Mouse (Mus musculus) left cerebral cortex, adult 8-10 months (tissue): ENCODE data around the gene Bglap. TPM values are rescaled to one million over a fixed set of nuclear protein-coding genes. Genes with fewer than 3 reads are reported as not detected.

ENCODE experiments used
- DNase-seq, 2 experiments: peaks; one replicate each; pipeline ENCODE4 v3.0.0; 2022; ENCODE audit warnings: low spot score in 2 of 2
- total RNA-seq, 4 experiments: library from RNA; stranded (reverse); gene quantifications; 2 replicates each; pipeline ENCODE4 v1.2.4; 2022

The Bglap gene
- total RNA-seq, 4 experiments from 2014 or later: 2.8 TPM; not detected in 3

DNA sequence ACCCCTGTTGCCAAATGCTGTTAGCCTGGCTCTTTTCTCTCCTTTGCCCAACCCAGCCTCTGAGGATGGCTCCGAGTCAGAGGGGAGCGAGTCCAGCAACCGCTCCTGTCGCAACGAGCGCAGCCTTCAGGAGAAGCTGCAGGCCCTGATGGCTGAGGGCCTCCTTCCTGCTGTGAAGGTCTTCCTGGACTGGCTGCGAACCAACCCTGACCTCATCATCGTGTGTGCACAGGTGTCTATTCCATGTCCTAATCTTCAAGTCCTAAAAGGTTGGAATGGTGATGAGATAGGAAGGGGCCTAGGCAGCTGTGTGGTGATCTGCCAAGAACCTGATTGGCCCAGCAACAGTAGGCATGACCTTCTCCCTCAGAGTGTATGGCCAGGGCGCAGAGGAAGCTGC lies 31.4 kb downstream of the Bglap start:
- DNase-seq: no peak

- DNase-seq: no peak
Measured at GRCm38 (mm10) chr3:88350732-88351131, 33.5 kb downstream of the Bglap start.

GRCm38 (mm10) chr3:88339006-88339405 lies 45.3 kb downstream of the Bglap start:
- no peak for DNase-seq

GRCm38 (mm10) chr3:88338316-88338715 lies 45.9 kb downstream of the Bglap start:
- DNase-seq: no peak

DNA sequence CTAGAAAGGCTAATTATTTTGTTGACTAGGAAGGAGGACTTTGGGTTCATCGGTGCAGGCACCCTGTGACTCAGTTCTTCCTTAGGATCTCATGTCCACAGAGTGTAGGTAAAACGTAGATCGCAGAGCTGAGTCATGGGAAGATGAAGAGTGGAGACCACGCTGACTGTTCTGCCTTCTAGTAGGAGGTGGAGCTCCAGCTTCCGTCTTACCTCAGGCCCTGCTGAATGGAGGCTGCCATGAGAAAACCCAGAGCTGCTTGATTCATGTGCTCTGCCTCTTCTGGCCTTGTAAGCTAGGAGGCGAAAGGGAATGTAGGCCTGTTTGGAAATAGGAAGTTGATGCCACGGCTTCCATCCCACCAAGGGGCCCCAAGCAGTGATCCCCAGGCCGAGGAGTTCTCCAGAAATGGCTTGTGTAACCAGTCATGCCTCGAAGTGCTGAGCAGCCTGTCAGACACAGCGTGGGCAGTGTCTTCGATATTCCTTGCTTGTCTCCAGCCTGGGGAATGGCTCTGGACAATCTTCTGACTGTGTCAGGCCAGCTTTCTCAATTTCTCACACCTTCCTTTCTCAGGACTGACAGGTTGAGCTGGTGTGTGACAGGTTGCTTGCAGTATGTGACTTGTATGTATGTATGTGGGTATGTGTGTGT lies 46.8 kb downstream of the Bglap start:
- peak in 1 of 2 experiments; percentile 30 for DNase-seq

DNA sequence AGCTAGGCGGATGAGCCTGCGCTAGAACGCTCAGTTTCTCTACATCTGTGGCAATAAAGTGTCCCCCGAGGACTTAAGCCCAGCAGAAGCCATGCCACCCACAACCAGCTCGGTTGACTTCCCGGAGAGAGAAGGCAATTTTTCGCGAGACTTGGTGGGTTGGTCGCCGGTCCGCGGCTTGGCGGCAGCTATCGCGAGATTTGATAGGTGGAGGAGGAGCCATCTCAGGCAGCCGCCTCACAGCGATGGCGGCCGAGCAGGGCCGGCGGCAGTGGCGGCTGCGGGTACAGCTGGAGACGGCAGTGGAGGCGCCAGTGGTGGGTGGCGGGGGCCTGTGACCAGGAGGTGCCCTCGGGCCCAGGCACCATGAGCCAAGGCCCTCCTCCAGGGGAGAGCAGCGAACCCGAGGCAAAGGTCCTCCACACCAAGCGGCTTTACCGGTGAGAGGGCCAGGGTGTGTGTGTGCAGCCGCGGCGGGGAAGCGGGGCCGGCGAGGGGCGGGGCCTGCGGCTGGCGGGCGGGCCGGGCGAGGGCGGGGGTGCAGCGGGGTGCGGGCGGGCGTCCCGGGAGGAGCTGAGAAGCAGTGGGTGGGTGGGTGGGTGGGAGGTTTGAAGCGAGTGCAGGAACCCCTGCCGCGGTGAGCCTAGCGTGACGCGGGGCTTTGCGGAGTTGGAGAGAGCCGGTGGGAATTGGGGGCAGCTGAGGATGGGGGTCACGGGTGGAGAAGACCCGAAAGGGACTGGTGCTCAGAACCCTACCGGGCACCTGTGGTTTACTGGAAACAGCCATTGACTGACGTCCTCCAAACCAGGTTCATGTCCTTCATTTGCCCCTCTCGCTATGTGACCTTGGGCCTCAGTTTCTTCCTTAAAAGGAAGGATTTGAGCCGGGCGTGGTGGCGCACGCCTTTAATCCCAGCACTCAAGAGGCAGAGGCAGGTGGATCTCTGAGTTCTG lies 47.9 kb downstream of the Bglap start, which contains the start of the genes Tmem79 and Smg5:
Tmem79 (minus strand) TSS at position 91 of the 956 bp plus-strand sequence.
Smg5 (plus strand) TSS at position 203 of the 956 bp plus-strand sequence.
- peak; percentile 93 to 94 for DNase-seq

- no peak for DNase-seq
Measured at GRCm38 (mm10) chr3:88335436-88336053, 48.7 kb downstream of the Bglap start.

GRCm38 (mm10) chr3:88334902-88335435 lies 49.3 kb downstream of the Bglap start:
- no peak for DNase-seq

GRCm38 (mm10) chr3:88334029-88334658 lies 50.1 kb downstream of the Bglap start:
- no peak for DNase-seq

Other genes starting within 250 kb of the Bglap start
- 100 to 1,000 TPM; 190 to 208 (median 194) TPM for gene Mef2d, start 242.1 kb downstream of the Bglap start, total RNA-seq
- not detected for gene Rhbg, start 129.8 kb downstream of the Bglap start, total RNA-seq
- under 1 TPM in 1 of 4 experiments, not detected in 3; 0.61 TPM for gene Gm38392, start 97.3 kb downstream of the Bglap start, total RNA-seq
- 1 to 10 TPM; 3.1 to 6.6 (median 4.3) TPM for gene Tsacc, start 87.5 kb downstream of the Bglap start, total RNA-seq
- gene Cct3, start 87.3 kb downstream of the Bglap start, total RNA-seq: 100 to 1,000 TPM; 166 to 184 (median 173) TPM
- gene Glmp, start 59.4 kb downstream of the Bglap start, total RNA-seq: 100 to 1,000 TPM in 2 of 4 experiments, 10 to 100 TPM in 2; 97.4 to 106 (median 100) TPM
- 1 to 10 TPM; 1.4 to 2.8 (median 1.8) TPM for gene Tmem79, start 48.3 kb downstream of the Bglap start, total RNA-seq
- gene Smg5, start 48.2 kb downstream of the Bglap start, total RNA-seq: 10 to 100 TPM; 80.2 to 90.1 (median 83.9) TPM
- 10 to 100 TPM; 14.4 to 16.7 (median 14.8) TPM for gene Paqr6, start 19.9 kb downstream of the Bglap start, total RNA-seq
- gene Bglap3, start 11.7 kb downstream of the Bglap start, total RNA-seq: 1 to 10 TPM in 2 of 4 experiments, under 1 TPM in 2; 0.63 to 2.3 (median 1.3) TPM
- 1 to 10 TPM in 3 of 4 experiments, not detected in 1; 1.1 to 1.8 (median 1.3) TPM for gene Bglap2, start 5.8 kb downstream of the Bglap start, total RNA-seq
- 1 to 10 TPM; 7.4 to 9.2 (median 7.8) TPM for gene Pmf1, start 25.9 kb upstream of the Bglap start, total RNA-seq
- gene Slc25a44, start 40.7 kb upstream of the Bglap start, total RNA-seq: 10 to 100 TPM; 72.5 to 77.6 (median 75.9) TPM
- gene Sema4a, start 76.7 kb upstream of the Bglap start, total RNA-seq: 10 to 100 TPM; 63.2 to 71.4 (median 66.8) TPM
- 10 to 100 TPM; 50.1 to 67.5 (median 60.3) TPM for gene Lmna, start 125.5 kb upstream of the Bglap start, total RNA-seq
- gene Mex3a, start 147.9 kb upstream of the Bglap start, total RNA-seq: 1 to 10 TPM; 2.3 to 3.1 (median 2.6) TPM
- not detected for gene Rab25, start 163.8 kb upstream of the Bglap start, total RNA-seq
- gene Lamtor2, start 168.6 kb upstream of the Bglap start, total RNA-seq: 100 to 1,000 TPM; 102 to 133 (median 110) TPM
- gene Ubqln4, start 169.3 kb upstream of the Bglap start, total RNA-seq: 100 to 1,000 TPM; 121 to 142 (median 129) TPM
- 10 to 100 TPM; 85.5 to 93.2 (median 89.8) TPM for gene Ssr2, start 191.4 kb upstream of the Bglap start, total RNA-seq
- gene Arhgef2, start 221.5 kb upstream of the Bglap start, total RNA-seq: 100 to 1,000 TPM; 228 to 247 (median 232) TPM